Mouse (Mus musculus) neural tube, postnatal 0 days (tissue): ENCODE measurements around the gene Zkscan2. TPM values are rescaled to one million over a fixed set of nuclear protein-coding genes. Genes with fewer than 3 reads are reported as not detected.

Source experiments
- polyA plus RNA-seq: library from polyadenylated mRNA; unstranded; fragments of >200 nt; fragmentation: Nextera tagmentation; extraction: Ambion mirVana; gene quantifications from 2 replicates; pipeline ENCODE4 v1.2.1, GENCODE M21; 2015

Zkscan2 gene
- 9.3 and 9.6 TPM in 2 replicates for polyA plus RNA-seq

DNA sequence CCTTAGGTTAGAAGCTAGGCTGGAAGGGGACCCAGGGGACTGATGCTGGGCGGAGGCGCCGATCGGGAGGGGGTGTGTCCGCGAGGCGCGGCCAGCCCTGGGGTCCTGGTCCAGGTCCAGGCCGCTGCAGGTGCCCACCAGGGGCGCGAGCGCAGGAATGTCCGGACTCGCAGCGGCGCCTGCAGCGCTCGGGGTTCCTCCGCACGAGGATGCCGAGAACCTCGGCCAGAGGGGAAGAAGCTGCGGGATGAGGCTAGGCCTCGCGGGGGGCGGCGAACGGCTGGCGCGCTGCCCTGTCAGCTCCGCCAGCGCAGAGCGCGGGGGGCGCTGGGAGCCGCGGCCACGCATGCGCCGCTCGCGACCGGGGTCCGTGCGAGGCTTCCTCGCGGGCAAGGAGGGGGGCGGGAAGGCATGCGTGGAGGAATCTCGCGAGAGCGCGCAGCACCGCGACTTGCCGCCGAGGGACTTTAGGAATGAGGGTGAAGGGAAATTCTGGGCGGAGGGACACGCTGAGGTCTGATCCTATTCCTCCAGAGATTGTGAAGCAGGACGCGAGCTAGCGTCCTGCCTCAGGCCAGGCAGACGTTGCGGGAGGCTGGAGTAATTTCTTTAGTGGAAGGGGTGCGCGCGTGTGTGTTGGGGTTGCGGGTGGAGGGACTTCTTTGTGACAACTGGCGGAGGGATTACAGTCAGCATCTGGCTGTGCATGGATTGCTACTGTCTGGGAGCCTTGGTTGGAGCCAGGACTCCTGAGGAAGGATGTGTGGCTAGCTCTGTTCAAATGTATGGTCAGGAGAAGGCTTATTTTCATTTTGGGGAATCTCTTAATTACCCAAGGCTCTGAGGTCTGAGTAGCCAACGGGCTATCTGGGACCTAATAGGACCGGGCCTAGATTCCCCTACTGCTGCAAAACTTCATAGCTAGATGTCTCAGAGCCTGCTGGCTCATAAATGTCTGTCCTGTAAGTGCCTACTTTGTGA is at the start of gene Zkscan2:
TSS of gene Zkscan2 (minus strand) at position 211 of the 981 bp plus-strand sequence.

DNA sequence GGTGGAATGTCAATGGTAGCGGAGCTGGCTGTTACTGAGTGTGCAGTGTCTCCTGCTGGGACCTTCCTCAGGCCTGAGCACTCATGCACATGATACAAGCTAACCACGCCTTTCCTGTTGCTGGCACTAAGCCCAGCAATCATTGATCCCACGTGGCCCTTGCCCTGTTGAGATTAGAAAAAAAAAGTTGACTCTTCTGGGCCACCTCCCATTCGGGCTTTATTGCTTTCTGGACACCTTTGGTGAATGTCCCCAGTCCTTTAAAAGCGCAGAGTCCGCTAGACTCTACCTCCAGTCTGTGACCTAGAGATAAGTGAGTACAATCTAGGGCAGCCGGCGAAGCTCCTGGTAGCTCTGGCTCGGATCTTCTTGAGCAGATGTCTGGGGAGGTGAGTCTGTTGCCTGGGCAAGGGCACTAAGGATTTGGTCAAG is 38.2 kb downstream of the Zkscan2 start, which contains the start of gene Aqp8:
TSS of gene Aqp8 (plus strand) at position 222 of the 432 bp plus-strand sequence.

Other genes with a start within 250 kb of the Zkscan2 start
- 105 and 106 TPM in 2 replicates for gene Lcmt1, start 130.7 kb downstream of the Zkscan2 start, polyA plus RNA-seq
- 7.2 and 7.8 TPM in 2 replicates for gene Arhgap17, start 130.5 kb downstream of the Zkscan2 start, polyA plus RNA-seq
- 0.18 TPM in 1 of 2 replicates, not detected in the other for gene Aqp8, start 38.2 kb downstream of the Zkscan2 start, polyA plus RNA-seq